Mouse (Mus musculus) lung, adult 10 weeks (tissue): ENCODE results near the gene Ank3. TPM values are rescaled to one million over a fixed set of nuclear protein-coding genes. Genes with fewer than 3 reads are reported as not detected.

Experiments
- polyA plus RNA-seq: library from polyadenylated mRNA; stranded (reverse); fragments of 350-450 nt; fragmentation: Illumina TruSeq; extraction: RNeasy Lipid Tissue Mini Kit (QIAGEN cat#74804); gene quantifications from one replicate; pipeline ENCODE4 v1.2.3, GENCODE M21; 2014; ENCODE audit warnings: low read depth, low replicate concordance; ENCODE audit not compliant: insufficient read depth

Gene Ank3
- polyA plus RNA-seq, result 8.9 TPM

DNA sequence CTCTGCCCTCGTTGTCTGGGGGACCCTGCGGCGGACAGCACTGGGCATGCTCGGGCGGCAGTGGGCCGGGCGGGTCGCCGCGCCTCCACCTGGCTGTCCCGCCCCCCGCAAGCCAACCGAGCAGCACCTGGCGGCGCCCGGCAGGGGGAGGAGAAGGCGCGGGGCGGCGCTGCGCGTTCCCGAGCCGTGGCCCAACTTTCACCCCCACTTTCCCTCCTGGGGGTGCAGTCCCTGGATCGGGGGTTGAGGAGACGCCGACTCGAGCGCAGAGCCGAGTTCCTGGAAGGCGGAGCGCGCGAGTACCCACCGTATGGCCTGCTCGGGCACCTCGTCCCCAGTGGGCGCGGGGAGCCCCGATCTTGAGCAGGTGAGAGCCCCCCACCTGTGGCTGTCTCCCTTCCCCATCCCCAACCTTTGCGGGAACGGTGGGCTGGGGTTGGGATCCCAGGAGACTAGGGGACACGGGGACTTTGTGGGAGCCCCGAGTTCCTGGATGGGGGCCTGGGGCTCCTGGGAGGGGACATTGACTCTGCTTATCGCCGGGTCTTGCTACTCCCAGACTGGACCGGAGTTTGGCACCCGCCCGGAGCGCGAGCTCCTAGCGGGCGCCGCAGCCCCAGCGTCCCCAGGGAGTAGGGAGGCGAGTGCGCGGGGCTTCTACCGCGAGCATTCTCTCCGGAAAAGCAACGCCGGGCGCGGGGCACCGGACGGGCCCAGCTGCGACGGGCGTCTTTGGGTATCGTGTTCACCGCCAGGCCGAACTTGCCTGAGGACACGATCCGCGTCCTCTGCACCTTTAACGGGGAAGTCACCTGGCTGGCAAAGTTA, at the start of gene Ank3:
Ank3 (plus strand) TSS at position 11 of the 828 bp plus-strand sequence.

GRCm38 (mm10) chr10:69352212-69353085, 46.1 kb upstream of the Ank3 start, which contains the start of gene Cdk1:
Cdk1 (minus strand) TSS chr10:69352938.

Other genes starting within 250 kb of the Ank3 start
- gene Rhobtb1, start 247.3 kb upstream of the Ank3 start, polyA plus RNA-seq, result 5.1 TPM
- 0.17 TPM for gene A930033H14Rik, start 185.7 kb upstream of the Ank3 start, polyA plus RNA-seq
- gene Cdk1, start 45.8 kb upstream of the Ank3 start, polyA plus RNA-seq, result 3.8 TPM